Mouse (Mus musculus) mouse trophoblast stem cell (cell line): Measurements from ENCODE around the gene Tnfaip8l1.

ENCODE experiments used
- in situ Hi-C, 2 experiments: fragments of 300-500 bp; cut with MseI, MboI; formaldehyde crosslinking; loops; 2 replicates in 1 of 2; 3 replicates in 1 of 2; pipeline ENCODE4 v1.15.1; 2025

Gene Tnfaip8l1

DNA sequence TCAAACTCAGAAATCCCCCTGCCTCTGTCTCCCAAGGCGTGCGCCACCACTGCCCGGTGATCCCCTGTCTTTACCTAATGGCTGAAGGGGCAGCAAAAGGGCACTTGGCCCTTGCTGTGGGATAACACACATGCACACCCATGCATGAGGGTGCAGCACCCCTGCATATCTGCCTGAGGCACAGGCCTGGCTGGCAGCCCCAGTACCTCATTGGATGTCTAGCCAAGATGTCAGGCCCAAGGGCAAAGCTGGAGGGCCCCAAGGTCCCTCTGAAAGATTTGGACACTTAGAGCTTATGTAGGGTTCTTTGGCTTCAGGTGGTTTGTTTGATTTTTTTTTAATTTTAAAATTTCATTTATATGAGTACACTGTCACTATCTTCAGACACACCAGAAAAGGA lies 13.1 kb downstream of the Tnfaip8l1 start:
- in situ Hi-C loops, result no loop called here

- in situ Hi-C loops, result no loop called here
These were observed 20.8 kb downstream of the Tnfaip8l1 start for GRCm38 (mm10) chr17:56182975-56183657.

GRCm38 (mm10) chr17:56183658-56184103 lies 21.4 kb downstream of the Tnfaip8l1 start, which contains the start of gene Mydgf:
Gene Mydgf, minus strand, starts transcription at chr17:56183920.
- in situ Hi-C loops, result no loop called here

DNA sequence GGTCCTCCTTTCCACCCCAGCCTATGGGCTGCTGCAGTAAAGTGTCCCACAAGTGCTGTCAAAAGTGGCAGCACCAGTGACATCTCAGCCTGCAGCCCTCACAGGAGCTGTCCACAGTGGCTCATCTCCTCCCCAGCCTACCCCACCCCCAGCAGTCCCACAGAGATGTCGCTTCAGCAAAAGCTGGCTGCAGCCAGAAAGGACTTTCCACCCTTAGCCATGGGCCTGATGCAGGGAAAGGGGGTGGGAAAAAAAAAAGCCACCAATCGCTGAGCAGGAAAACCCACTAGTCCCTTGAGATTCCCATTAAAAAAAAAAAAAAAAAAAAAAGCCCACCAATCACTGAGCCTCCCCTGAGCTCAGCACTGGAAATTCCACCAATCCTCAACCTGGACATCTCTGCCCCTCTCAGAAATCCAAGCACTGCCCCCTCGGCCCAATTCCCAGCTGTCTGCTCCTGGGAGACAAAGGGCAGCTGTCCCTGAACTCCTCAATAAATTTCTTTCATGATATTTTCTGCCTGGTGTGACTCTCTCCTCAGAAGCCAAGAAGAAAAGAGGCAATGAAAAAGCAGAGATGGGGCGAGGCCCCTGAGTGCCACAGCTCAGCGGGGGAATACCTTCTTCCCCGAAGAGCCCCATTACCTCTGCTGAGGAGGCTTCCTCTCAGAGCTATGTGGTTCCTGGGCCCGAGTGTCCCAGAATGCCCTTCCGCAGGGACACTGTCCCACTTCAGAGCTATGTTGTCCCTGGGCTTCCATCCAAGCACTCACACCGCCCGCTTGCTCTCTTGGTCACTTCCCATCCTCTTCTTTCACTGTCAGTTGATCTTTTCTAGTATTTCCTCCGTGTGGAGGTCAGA lies 23.2 kb downstream of the Tnfaip8l1 start:
- in situ Hi-C loops, result no loop called here

DNA sequence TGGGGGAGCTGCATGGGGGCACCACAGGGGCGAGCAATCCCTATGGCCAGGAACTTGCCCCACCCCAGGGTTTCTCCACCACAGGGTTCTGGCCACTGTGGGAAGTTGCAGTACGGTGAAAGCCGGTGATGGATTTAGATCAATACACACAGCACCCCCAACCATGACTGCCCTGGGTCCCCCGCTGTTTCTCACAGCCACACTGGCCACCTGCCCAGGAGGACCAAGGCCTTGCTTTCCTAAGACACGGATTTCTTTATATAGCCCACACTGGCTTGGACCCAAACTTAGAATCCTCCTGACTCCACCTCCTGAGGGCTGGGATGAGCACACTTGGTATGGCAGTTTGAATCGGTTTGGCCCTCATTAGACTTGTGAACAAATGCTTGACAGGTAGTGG lies 29.0 kb downstream of the Tnfaip8l1 start:
- in situ Hi-C loops, result loop anchor here in 1 of 2 experiments (10.0 kb wide), 1 partner anchor 64 kb away; the partner anchor contains the start of gene Fem1a

GRCm38 (mm10) chr17:56194357-56194756 lies 32.1 kb downstream of the Tnfaip8l1 start:
- in situ Hi-C loops, result loop anchor here in 1 of 2 experiments (10.0 kb wide), 1 partner anchor 60 kb away; the partner anchor contains the start of gene Fem1a

DNA sequence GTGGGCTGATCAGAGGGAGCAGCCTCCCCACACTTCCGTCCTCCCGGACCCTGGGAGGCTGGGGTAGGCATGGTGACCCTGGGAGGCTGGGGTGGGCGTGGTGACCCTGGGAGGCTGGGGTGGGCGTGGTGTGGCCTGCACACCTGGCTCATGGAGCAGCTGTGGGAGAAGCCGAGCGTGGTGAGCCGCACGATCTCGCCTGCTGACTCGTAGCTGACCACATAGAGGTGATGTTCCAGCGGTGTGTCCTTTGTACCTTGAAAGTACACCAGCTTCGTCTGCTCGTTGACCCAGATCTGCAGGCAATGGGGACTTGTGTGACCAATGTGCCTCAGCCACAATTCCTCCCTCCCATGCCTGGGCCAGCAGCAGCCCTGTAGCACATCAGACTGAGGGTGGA lies 32.5 kb downstream of the Tnfaip8l1 start:
- in situ Hi-C loops, result loop anchor here in 1 of 2 experiments (10.0 kb wide), 1 partner anchor 60 kb away; the partner anchor contains the start of gene Fem1a

DNA sequence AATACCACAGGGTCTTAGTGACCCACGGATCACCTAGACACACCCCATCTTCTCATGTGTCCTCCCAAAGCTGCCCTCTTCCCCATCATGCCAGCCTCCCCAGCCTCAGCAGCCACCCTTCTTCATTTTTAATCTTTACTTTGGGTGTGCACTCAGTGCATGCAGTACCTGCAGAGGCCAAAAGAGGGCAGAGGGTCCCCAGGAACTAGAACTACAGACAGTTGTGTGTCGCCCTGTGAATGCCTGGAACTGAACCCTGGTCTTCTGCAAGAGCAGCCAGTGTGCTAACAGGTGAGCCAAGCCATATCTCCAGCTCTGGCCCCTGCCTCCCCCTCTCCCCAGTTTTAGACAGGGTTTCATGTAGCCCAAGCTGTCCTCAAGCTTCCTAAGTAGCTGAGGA lies 34.6 kb downstream of the Tnfaip8l1 start:
- in situ Hi-C loops, result loop anchor here in 1 of 2 experiments (10.0 kb wide), 1 partner anchor 58 kb away; the partner anchor contains the start of gene Fem1a

DNA sequence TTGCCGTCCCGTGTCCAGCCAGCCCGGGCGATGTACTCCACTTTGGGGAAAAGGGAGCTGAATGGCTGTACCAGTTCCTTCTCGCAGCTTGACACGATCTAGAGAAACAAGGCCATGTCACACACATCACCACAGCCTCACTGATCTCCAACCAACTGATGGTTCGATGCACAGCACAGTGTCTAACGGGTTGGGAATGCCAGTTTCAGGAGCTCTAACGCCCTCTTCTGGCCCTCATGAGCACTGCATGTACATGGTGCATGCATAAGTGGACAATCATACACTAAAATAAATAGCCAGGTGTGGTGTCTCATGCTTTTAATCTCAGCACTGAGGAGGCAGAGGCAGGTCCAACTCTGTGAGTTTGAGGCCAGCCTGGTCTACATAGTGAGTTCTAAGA lies 38.3 kb downstream of the Tnfaip8l1 start:
- in situ Hi-C loops, result no loop called here

DNA sequence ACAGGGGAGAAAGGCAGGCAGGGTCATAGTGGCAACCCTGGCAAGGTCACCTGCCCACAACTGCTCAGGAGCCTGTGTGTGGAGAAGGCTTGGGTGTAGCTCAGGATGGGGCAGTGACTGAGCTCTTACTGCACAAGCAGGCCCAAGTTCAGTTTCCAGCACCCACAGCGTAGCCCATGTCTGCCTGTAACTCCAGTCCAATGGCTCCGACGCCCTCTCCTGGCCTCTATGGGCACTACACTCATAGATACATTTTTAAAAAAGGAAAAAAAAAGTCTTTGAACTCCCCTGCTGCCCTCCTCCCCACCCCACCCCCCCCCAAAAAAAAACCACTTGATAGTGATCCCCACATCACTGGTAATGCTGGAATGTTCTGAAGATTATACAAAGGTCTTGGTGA lies 39.4 kb downstream of the Tnfaip8l1 start:
- in situ Hi-C loops, result no loop called here

DNA sequence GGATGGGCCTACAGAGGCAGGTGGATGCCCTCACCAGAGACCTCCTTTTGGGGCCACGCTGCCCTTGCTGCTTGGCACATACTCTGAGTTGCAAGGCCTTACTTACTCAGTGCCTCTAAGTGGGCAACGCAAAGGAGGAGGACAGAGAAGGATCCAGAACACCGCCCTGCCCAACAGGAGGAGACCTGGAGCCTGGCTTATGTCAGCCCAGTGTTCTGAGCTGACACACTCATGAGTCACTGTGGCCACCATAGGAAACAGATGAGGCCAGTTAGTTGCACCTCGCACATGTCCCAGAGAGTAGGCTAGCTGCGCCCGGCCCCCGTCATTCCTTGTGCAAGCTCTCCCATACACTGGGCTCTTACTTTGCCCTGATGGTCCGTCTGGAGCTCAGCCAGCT lies 40.2 kb downstream of the Tnfaip8l1 start:
- in situ Hi-C loops, result no loop called here

DNA sequence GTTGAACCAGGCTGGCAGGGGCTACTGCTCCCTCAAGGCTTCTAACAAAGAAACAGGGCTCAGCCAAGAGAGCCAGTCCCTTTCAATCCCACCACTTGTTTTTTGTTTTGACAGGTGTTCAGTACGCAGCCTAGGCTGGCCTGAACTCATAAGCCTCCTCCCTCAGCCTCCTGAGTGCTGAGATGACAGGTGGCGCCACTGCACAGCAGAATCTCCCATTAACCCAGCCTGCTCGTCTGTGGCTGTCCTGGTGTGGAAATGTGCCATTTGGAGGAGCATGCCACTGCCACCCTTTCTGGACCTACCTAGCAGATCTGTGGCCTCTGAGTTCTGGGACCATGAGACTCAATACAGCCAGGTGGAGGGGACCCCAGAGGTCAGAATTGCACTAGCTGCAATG lies 41.5 kb downstream of the Tnfaip8l1 start:
- in situ Hi-C loops, result no loop called here

- in situ Hi-C loops, result no loop called here
These were observed 44.1 kb downstream of the Tnfaip8l1 start for GRCm38 (mm10) chr17:56206276-56206884.

GRCm38 (mm10) chr17:56206986-56207674 lies 44.9 kb downstream of the Tnfaip8l1 start:
- in situ Hi-C loops, result no loop called here

DNA sequence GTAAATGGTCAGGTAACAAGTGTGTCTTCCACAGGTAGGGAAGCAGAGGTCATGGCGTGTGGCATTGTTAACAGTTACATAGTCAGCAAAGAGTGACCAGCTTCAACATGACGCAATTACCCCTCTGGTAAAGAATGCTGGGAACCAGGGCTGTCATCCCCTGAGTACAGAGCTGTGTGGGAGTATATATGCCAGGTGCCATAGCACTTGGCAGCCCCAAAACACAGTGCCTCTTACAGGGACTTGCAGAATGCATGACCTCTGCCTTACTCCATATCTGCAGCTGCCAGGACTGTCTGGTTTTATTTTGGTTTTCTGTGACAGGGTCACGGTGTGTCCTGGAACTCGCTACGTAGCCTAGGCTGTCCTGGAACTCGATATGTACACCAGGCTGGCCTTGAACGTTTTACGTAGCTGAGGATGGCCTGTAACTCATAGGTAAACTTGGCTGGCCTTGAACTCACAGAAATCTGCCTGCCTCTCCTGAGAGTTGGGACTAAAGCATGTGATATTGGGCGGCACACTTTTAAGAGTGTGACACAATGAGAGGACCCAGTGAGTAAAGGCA lies 45.8 kb downstream of the Tnfaip8l1 start:
- in situ Hi-C loops, result no loop called here

DNA sequence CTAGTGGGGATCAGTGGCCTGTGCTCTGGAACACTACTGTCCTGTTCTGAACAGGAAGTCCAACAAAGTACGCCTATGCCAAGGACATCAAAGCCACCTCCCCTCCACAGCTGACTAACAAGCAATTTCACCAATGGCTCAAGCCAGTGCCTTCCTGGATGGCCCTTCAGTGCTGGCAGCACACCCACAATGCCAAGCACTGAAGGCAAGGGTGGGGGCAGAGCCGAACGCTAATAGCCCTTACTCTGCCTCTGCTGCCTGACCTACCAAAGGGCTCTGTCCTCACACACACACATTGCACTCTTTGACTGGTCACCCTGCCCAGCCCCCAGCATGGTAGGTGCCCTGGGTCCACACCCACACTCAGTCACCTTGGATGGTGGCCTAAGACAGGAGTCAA lies 46.5 kb downstream of the Tnfaip8l1 start:
- in situ Hi-C loops, result no loop called here

GRCm38 (mm10) chr17:56211090-56211489 lies 48.8 kb downstream of the Tnfaip8l1 start:
- in situ Hi-C loops, result no loop called here

DNA sequence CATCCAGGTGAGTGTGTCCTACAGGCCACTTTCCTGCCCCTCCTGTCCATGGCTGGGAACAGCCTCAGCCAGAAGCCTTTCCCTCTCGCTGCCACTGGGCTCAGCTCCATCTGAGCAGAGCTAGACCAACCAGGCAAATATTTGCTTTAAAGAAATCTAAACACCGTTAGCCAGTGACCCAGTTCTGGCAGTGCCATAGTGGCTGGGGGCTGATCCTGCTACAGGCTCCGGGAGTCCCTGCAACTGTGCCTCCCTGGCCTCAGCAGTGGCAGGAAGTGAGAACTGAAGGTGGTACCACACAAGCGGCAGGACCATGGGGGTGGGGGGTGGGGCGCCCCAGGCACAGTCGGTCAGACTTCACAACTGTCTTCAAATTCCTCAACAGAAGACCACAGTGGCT lies 50.4 kb downstream of the Tnfaip8l1 start:
- in situ Hi-C loops, result no loop called here

- in situ Hi-C loops, result no loop called here
These were observed 52.0 kb downstream of the Tnfaip8l1 start for GRCm38 (mm10) chr17:56214229-56214628.

GRCm38 (mm10) chr17:56217670-56218069 lies 55.4 kb downstream of the Tnfaip8l1 start:
- in situ Hi-C loops, result no loop called here
